Mouse (Mus musculus) thymus, postnatal 0 days (tissue): ENCODE data around the gene Sergef. TPM values are rescaled to one million over a fixed set of nuclear protein-coding genes. Genes with fewer than 3 reads are reported as not detected.
A peak's percentile ranks its signal among the peaks of the same experiment; 100 is the strongest.
"Not testable (repeated sequence)": the region's sequence is repeated elsewhere in the genome, so short reads cannot be mapped to it uniquely, and the experiment has no call there.

Source experiments
- DNase-seq: peaks from one replicate; pipeline ENCODE4 v3.0.0-alpha.2; 2015; ENCODE audit warnings: low spot score
- polyA plus RNA-seq: library from polyadenylated mRNA; unstranded; fragments of >200 nt; fragmentation: Nextera tagmentation; extraction: Ambion mirVana; gene quantifications from 2 replicates; pipeline ENCODE4 v1.2.1, GENCODE M21; 2015

Sergef gene
- 11.0 and 11.1 TPM in 2 replicates for polyA plus RNA-seq

- peak; percentile 84 for DNase-seq
These were observed at the start of gene Sergef for GRCm38 (mm10) chr7:46639692-46640031. Sergef (minus strand) TSS chr7:46639807.

- DNase-seq: peak; percentile 14
These were observed 47.2 kb upstream of the Sergef start for GRCm38 (mm10) chr7:46686827-46687226.

- no peak for DNase-seq
These were observed 41.1 kb upstream of the Sergef start for GRCm38 (mm10) chr7:46680732-46681131.

GRCm38 (mm10) chr7:46679044-46679443, 39.4 kb upstream of the Sergef start:
- DNase-seq: not testable (repeated sequence)

- no peak for DNase-seq
These were observed 38.8 kb upstream of the Sergef start for GRCm38 (mm10) chr7:46678417-46678816.

- DNase-seq: no peak
These were observed 37.3 kb upstream of the Sergef start for GRCm38 (mm10) chr7:46676808-46677360.

GRCm38 (mm10) chr7:46675886-46676285, 36.3 kb upstream of the Sergef start:
- DNase-seq: no peak

- no peak for DNase-seq
These were observed 35.5 kb upstream of the Sergef start for GRCm38 (mm10) chr7:46675061-46675460.

- DNase-seq: no peak
These were observed 32.6 kb upstream of the Sergef start, which contains the start of gene Tph1 for GRCm38 (mm10) chr7:46672160-46672672. Tph1 (minus strand) TSS chr7:46672537.

- no peak for DNase-seq
These were observed 27.6 kb upstream of the Sergef start for GRCm38 (mm10) chr7:46667256-46667655.

- no peak for DNase-seq
These were observed 25.6 kb upstream of the Sergef start for GRCm38 (mm10) chr7:46665236-46665635.

- no peak for DNase-seq
These were observed 22.0 kb upstream of the Sergef start for GRCm38 (mm10) chr7:46661591-46662090.

- DNase-seq: no peak
These were observed 12.7 kb upstream of the Sergef start for GRCm38 (mm10) chr7:46652279-46652678.

- DNase-seq: not testable (repeated sequence)
These were observed 10.6 kb upstream of the Sergef start for GRCm38 (mm10) chr7:46650231-46650630.

GRCm38 (mm10) chr7:46648431-46649140, 9.0 kb upstream of the Sergef start:
- DNase-seq: no peak

- DNase-seq: no peak
These were observed 3.6 kb upstream of the Sergef start for GRCm38 (mm10) chr7:46643172-46643571.

- DNase-seq: no peak
These were observed 455 bp upstream of the Sergef start for GRCm38 (mm10) chr7:46640062-46640461.

GRCm38 (mm10) chr7:46638889-46639691, 517 bp downstream of the Sergef start:
- no peak for DNase-seq

- no peak for DNase-seq
These were observed 11.1 kb downstream of the Sergef start for GRCm38 (mm10) chr7:46628375-46628975.

GRCm38 (mm10) chr7:46623979-46624378, 15.6 kb downstream of the Sergef start:
- DNase-seq: no peak

GRCm38 (mm10) chr7:46618416-46619110, 21.0 kb downstream of the Sergef start:
- no peak for DNase-seq
